Mouse (Mus musculus): Measurements from ENCODE around the gene Gmfg. TPM values are rescaled to one million over a fixed set of nuclear protein-coding genes. Genes with fewer than 3 reads are reported as not detected.

Gmfg gene
- total RNA-seq (2021), result 14.7 and 24.7 TPM in 2 replicates
- long read RNA-seq, experiment 1, transcript Gmfg-201 (7 exons, 637 nt), result major isoform, 11 of 11 reads
- long read RNA-seq, experiment 1, partial matches to known transcripts, result 0 of 11 reads
- long read RNA-seq, experiment 1, other reads (novel, unspliced or antisense), result 0 of 11 reads
- long read RNA-seq, experiment 2, transcript Gmfg-201 (7 exons, 637 nt), result major isoform, 8 of 8 reads
- long read RNA-seq, experiment 2, partial matches to known transcripts, result 0 of 8 reads
- long read RNA-seq, experiment 2, other reads (novel, unspliced or antisense), result 0 of 8 reads

DNA sequence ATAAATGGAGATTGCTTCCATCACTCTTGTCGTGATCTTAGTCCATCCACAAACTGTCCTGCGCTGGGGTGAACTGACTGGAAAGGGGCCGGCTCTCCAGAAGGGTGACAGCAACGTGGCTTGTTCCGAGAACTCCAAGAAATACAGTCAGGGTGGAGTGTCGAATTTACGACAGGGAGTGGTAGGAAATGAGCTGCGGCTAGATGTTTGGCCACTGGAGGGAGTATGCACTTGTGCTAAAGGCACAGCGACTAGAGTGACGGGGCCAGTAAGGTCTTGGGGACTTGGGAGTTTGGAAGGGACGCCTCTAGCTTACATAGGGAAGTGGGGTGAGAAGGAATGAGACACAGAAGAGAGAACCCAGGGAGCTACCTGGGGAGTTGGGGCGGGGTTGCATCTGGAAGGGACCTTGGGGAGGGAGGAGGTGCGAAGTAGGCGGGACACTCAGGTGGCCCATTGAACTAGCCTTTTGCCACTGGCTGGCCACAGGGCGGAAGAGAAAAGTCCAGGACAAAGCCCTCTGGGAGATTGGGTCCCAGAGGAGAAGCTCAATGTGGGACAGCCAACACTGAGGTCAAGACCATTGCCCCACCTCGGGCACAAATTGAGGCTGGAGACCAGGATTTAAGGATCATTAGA is at the start of gene Gmfg:
Gene Gmfg (plus strand): TSS at position 516 of the 639 bp plus-strand sequence.
- peak; percentile 87 for DNase-seq

GRCm38 (mm10) chr7:28390331-28390730 is 46.9 kb upstream of the Gmfg start:
- DNase-seq, result no peak

GRCm38 (mm10) chr7:28392429-28393271 is 44.6 kb upstream of the Gmfg start, which contains the start of the genes Med29 and Paf1:
Gene Med29 (minus strand): TSS chr7:28392708.
Gene Paf1 (plus strand): TSS chr7:28392951.
- DNase-seq, result peak; percentile 97

- DNase-seq, result peak; percentile 42
These were observed 43.8 kb upstream of the Gmfg start for GRCm38 (mm10) chr7:28393272-28393951.

DNA sequence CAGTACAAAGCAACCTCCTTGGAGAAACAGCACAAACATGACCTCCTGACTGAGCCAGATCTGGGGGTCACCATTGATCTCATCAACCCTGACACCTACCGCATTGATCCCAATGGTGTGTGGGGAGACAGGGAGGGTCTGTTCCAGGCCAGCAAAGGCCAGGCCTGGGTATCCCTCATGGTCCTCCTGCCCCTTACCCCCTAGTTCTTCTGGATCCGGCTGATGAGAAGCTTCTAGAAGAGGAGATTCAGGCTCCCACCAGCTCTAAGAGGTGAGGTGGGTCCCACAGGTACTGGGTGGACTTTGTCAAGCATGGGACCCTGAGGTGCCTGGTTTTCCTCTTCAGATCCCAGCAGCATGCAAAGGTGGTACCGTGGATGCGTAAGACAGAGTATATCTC is 41.8 kb upstream of the Gmfg start:
- no peak for DNase-seq

DNA sequence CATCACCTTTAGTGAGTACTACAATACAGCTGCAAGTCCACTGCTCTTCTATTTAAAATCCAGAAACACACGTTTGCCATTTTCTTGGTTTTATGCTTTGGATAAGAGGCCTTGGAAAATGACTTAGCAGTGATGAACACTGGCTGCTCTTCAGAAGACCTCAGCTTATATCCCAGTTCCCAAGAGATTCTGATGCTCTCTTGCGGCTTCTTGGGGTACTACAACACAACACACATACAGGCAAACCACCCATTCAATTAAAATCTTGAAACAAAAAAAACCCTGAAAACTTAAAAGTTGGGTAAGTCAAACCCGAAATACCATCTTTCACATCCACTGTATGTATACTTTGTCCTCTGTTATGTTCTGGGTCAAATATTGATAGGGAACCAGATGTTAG is 39.2 kb upstream of the Gmfg start:
- peak; percentile 56 for DNase-seq

DNA sequence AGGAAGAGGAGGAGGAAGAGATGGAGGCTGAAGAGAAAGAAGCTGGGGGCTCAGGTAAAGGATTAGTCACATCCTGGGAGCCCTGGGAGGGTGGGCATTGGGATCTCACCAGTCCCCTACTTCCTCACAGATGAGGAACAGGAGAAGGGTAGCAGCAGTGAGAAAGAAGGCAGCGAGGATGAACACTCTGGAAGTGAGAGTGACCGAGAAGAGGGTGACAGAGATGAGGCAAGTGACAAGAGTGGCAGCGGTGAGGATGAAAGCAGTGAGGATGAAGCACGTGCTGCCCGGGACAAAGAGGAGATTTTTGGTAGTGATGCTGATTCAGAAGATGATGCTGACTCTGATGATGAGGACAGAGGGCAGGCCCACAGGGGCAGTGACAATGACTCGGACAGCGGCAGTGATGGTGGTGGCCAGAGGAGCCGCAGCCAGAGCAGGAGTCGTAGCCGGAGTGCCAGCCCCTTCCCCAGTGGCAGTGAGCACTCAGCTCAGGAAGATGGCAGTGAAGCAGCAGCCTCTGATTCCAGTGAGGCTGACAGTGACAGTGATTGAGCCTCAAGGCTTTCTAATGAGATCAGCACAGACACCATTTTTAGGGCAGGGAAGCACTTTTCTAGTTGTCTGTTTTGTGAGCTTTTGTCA is 38.4 kb upstream of the Gmfg start:
- no peak for DNase-seq

- no peak for DNase-seq
These were observed 36.2 kb upstream of the Gmfg start for GRCm38 (mm10) chr7:28401030-28401429.

GRCm38 (mm10) chr7:28401942-28402341 is 35.3 kb upstream of the Gmfg start:
- DNase-seq, result no peak

DNA sequence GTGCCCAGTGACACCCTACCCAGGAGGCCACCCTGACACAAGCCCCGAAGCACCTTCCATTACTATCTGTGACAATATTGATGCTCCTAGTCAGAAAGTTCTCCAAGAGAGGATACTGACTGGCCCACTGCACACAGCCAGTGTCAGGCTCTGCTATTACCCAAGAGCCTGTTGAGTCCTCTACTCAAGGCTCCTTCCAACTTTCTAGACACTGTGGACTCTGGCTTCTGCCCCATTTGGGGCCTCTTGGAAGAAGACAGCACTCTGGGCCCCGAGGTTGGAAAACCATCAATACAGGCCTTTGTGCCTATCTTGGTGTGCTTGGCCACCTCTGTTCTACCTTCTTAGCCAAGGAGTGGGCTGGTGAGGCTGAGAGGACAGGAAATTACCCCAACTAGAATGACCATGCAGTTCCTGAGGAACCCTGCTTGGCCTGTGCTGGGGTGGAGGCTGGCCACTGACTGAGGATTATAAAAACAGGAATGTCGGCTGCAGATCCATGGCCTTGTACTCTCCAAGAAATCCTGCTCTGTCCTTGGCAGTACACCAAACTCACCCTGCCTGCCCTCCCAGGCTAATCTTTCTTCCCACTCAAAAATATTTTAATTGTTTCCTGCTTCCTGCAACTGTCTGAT is 26.3 kb upstream of the Gmfg start:
- peak; percentile 84 for DNase-seq

DNA sequence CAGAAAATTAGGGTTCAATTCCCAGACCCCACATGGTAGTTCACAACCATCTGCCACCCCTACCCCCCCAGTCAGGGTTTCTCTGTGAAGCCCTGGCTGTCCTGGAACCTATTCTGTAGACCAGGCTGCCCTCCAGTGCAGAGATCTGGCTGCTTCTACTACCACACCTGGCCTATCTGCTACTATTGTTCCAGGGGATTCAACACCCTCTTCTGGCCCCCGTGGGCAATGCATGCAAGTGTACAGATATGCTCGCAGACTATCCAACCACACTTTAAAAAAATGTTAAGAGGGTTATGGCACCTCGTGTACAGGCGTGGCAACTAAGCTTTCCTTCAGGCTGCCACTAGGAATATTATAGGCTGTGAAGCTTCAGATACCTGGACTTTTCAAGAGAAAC is 24.4 kb upstream of the Gmfg start:
- DNase-seq, result no peak

DNA sequence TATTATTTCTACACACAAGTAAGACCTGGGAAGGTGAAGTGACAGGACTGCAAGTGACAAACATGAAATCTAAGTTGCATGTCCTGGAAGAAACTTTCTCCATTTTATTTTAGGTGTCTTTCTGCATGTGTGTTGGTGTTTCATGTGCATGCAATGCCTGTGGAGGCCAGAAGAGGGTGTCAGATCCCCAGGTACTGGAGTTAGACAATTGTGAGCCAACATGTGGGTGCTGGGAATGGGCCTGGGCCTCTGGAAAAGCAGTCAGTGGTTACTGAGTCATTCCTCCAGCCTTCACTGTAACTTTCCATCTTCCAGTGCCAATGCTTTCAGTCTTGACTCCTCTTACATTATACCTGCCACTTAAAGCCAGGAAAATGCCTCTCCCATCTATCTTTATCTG is 19.9 kb upstream of the Gmfg start:
- DNase-seq, result no peak

DNA sequence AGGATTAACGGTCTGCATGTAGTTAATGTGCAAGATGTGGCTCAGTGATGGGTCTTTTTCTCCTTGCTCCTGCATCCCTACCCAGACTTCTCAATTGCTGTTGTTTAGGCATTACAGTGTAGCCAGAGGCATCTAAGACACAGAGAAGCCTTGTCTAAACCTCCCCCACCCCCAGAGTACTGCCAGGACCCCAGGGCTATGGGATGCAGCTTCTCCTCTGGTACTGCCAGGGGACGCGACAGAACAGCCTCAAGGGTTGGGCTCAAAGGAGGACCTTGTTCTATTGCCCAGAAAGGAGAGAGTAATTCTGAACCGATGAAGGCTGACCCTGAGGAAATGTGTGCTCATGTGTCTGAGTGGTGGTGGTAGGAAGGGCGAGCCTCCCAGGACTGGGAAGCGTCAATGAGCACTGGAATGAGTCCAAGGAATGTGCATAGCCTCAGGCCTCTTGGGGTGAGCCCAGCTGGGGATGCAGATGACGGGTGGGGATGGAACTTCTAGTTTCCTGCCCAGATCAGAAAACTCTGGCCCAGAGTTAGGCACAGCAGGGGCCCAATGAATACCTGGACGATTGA is 19.1 kb upstream of the Gmfg start:
- DNase-seq, result peak; percentile 54

- DNase-seq, result no peak
These were observed 17.8 kb upstream of the Gmfg start for GRCm38 (mm10) chr7:28419416-28419815.

GRCm38 (mm10) chr7:28423018-28423417 is 14.2 kb upstream of the Gmfg start:
- DNase-seq, result no peak

DNA sequence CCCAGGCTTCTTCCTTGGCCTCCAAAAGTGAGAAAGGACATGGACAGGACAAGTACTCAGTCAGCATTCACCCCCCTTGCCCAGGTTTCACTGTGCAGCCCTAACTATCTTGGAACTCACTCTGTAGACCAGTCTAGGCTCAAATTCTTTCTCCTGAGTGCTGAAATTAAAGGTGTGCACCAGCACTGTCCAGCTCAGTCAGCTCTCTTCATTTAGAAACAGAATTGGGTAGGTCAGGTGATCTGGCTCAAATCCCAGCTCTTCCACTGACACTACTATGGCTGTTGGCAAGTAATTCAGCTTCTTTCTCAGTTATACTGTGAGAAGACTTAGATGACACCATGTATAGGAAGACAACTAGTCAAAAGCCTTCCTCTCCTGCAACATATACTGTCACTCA is 9.5 kb upstream of the Gmfg start:
- no peak for DNase-seq

DNA sequence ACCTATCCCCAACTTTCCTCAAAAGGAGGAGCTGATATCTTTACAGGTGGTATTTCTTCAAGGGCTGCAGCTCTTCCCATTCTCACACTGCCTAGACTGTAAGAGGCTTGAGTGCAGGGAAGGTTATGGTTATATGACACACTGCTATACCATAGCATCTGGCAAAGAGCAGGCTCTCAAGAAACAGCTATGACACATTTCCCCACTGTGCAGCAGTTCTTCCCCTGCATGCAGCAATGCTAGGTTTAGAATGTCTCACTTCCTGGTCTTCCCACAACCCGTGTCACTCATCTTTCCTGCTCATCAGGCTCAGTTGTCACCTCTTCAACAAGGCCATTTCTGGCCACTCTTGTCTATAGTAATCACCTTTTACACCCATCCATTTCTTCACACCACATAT is 6.7 kb upstream of the Gmfg start:
- DNase-seq, result no peak

DNA sequence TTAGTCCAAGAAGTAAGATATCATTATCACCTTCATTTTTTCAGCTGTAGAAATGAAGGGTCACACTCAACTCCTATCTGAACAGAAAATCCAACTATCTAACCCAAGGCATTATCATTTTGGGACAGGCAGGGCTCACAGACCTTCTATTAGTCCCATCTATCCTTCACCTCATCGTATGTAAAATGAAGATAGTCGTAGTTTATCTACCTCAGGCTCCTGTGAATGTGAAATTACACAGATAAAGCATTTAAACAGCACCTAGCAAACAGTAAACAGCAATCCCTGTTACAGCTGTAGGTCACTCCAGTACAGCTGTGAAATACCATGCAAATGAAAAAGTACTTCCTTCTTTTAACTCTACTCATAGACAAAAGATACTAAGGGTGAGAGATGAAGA is 5.0 kb upstream of the Gmfg start:
- no peak for DNase-seq

GRCm38 (mm10) chr7:28435660-28436259 is 1.5 kb upstream of the Gmfg start:
- DNase-seq, result peak; percentile 47

DNA sequence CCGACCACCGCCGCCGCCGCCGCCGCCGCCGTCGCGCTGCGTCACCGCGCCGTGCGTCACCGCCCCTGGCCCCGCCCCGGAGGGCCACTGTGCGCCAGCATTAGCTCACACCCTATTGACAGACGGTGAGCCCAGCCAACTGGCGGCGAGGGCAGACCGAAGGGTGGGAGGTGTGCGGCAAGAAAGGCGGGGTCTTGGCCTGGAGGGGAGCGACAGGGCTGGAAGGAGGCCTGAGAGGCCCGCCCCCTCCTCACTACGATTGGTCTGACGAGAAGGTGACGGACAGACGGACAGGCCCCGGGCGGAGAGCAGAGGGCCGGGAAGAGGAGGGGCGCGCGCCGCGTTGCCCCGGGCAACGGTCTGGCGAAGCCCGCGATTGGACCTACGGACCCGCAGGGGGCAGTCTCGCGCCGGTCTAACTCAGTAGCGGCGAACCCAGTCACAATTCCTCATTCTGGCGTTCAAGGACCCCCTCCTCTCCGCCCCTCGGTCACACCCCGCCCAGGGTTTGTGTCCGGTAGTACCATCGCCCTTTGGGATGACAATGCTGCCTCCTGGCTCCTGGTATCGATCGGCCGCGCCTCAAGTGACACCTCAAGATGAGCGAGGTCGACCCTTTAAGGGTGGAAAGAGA is 859 bp upstream of the Gmfg start:
- peak; percentile 100 for DNase-seq

Measured in adrenal gland, postnatal 14 days (tissue).